Mouse (Mus musculus) liver, postnatal 0 days (tissue): ENCODE data around the gene Fam241a. TPM values are rescaled to one million over a fixed set of nuclear protein-coding genes. Genes with fewer than 3 reads are reported as not detected.

Experiments
- ATAC-seq: fragments of 200-750 bp; cut with Nextera tagmentation; 2 replicates; pipeline ENCODE4 v1.8.0; 2017; ENCODE audit warnings: mild to moderate bottlenecking, moderate library complexity
- DNase-seq: peaks from one replicate; pipeline ENCODE4 v3.0.0-alpha.2; 2016
- H3K27ac ChIP-seq: fragments of 300-500 bp; sonication (generic); 2 replicates; pipeline ENCODE4 v1.5.1; 2014; ENCODE audit warnings: antibody characterized with exemption, moderate library complexity, mild to moderate bottlenecking, low read depth
- H3K27me3 ChIP-seq: fragments of 300-500 bp; sonication (generic); 2 replicates; pipeline ENCODE4 v1.6.1; 2014; ENCODE audit warnings: low read length, control low read depth, mixed read lengths; ENCODE audit not compliant: insufficient read depth
- H3K36me3 ChIP-seq: fragments of 300-500 bp; sonication (generic); replicated peaks from 2 replicates; pipeline ENCODE4 v1.6.1; 2014; ENCODE audit warnings: mild to moderate bottlenecking, control low read depth, low read length, moderate library complexity, mixed read lengths; ENCODE audit not compliant: insufficient read depth
- H3K4me1 ChIP-seq: fragments of 300-500 bp; sonication (generic); 2 replicates; pipeline ENCODE4 v1.6.1; 2014; ENCODE audit warnings: antibody characterized with exemption, mild to moderate bottlenecking, control low read depth; ENCODE audit not compliant: insufficient read depth
- H3K4me2 ChIP-seq: fragments of 300-500 bp; sonication (generic); 2 replicates; pipeline ENCODE4 v1.6.1; 2014; ENCODE audit warnings: low read depth, mild to moderate bottlenecking, low read length, moderate library complexity, mixed read lengths
- H3K4me3 ChIP-seq: fragments of 300-500 bp; sonication (generic); 2 replicates; pipeline ENCODE4 v1.5.1; 2014; ENCODE audit warnings: low read depth, low read length
- H3K9ac ChIP-seq: fragments of 300-500 bp; sonication (generic); replicated peaks from 2 replicates; pipeline ENCODE4 v1.6.1; 2014; ENCODE audit warnings: mild to moderate bottlenecking, moderate library complexity
- H3K9me3 ChIP-seq: fragments of 300-500 bp; sonication (generic); 2 replicates; pipeline ENCODE4 v1.6.1; 2016; ENCODE audit warnings: mild to moderate bottlenecking, control low read depth, low read length, mixed read lengths
- CTCF ChIP-seq: sonication (generic); IDR thresholded peaks from 2 replicates; pipeline ENCODE4 v1.5.1; 2016; ENCODE audit warnings: antibody characterized with exemption, low read depth
- EP300 ChIP-seq: IDR thresholded peaks from 2 replicates; pipeline ENCODE4 v1.6.1; 2016; ENCODE audit warnings: antibody characterized with exemption, low read depth, mild to moderate bottlenecking
- WGBS: fragments of 180-500 bp; shearing (Covaris S2); extraction: QIAGEN DNeasy Blood & Tissue Kit; methylation state at CpG from one replicate; pipeline ENCODE4 v1.1.7; 2014; ENCODE audit not compliant: insufficient replicate concordance; 5-methylcytosine and 5-hydroxymethylcytosine counted together
- polyA plus RNA-seq: library from polyadenylated mRNA; unstranded; fragments of >200 nt; fragmentation: Nextera tagmentation; extraction: Ambion mirVana; gene quantifications from 2 replicates; pipeline ENCODE4 v1.2.1, GENCODE M21; 2015

Gene Fam241a
- polyA plus RNA-seq, 1 experiment from 2014 or later, result 25.5 TPM

DNA sequence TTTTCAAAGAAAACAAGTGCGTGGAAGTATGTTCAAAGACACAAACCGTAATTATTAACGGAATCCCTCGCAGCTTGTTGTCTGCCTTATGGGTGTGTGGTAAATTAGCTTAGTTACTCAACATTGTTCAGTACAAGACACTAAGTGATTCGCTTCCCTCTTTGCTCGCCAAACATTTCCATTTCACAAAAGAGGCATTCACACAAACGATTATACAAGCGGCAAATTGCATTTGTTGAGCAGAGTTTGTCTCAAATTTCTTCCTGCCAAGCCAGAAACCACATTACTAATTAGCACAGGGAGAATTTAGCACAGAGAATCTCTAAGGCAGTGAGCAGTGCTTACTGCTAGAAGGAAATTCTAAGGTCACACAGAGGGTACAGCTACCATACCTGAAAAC, 54.2 kb downstream of the Fam241a start:
- ATAC-seq (no peak), DNase-seq (no peak)
- Histone ChIP-seq H3K27me3 (no peaks in the 10 kb centered on the region), H3K4me3 (no peak overlapping the region), H3K4me1 (peaks cover 22% of the 10 kb centered on the region), H3K4me2 (no peak overlapping the region), H3K9ac (no peak overlapping the region), H3K36me3 (no peaks in the 10 kb centered on the region), H3K27ac (no peak overlapping the region), H3K9me3 (no peaks in the 10 kb centered on the region)
- WGBS, result 86% methylated on average over 8 of the region's 8 CpGs
- no peak for TF ChIP-seq EP300
- TF ChIP-seq CTCF, result no peak

DNA sequence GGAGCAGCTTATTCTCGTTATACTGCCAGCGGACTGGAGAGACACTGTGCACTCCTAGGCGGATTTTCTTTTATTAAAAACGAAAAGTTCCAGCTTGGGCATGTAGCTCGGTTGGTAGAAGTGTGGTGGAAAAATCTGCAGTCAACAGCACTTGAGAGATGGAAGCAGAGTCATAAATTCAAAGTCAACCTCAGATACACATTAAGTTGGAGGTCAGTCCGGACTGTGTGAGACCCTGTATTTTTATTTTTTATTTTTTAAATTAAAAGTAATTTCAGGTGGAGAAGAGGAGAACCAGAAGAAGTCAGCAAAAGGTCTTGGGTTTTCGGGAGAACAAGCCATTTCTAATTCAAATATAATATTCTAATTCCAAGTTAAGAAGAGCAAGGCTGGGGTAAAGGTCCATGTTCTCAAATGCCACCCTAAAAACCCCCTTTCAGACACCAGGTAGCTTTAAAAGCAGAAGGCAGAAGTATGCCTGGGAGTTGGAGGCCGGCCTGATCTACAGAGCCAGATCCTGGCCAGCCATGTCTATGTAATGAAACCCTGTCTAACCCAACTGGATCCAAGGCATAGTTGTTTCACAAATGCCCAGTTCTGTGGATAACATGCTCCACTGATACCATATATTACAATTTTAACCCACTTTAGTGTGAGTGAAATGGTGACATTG, 58.0 kb downstream of the Fam241a start:
- peak overlapping the region; percentile 78 for H3K4me3 ChIP-seq
- H3K4me1 ChIP-seq, result peaks cover 21% of the 10 kb centered on the region
- WGBS, result 26% methylated on average over 8 of the region's 8 CpGs
- TF ChIP-seq EP300 (no peak), CTCF (no peak)
- H3K9me3 ChIP-seq, result no peaks in the 10 kb centered on the region
- peak overlapping the region; percentile 76 for H3K9ac ChIP-seq
- 0 out of 2 replicates have a peak, but pooled peaks cover 2% of the 10 kb centered on the region for H3K36me3 ChIP-seq
- no peak for DNase-seq
- 0 out of 2 replicates have a peak, but pooled peaks have one; percentile 0 for ATAC-seq
- peak overlapping the region; percentile 86 for H3K4me2 ChIP-seq
- H3K27ac ChIP-seq, result peak overlapping the region; percentile 86
- H3K27me3 ChIP-seq, result no peaks in the 10 kb centered on the region

DNA sequence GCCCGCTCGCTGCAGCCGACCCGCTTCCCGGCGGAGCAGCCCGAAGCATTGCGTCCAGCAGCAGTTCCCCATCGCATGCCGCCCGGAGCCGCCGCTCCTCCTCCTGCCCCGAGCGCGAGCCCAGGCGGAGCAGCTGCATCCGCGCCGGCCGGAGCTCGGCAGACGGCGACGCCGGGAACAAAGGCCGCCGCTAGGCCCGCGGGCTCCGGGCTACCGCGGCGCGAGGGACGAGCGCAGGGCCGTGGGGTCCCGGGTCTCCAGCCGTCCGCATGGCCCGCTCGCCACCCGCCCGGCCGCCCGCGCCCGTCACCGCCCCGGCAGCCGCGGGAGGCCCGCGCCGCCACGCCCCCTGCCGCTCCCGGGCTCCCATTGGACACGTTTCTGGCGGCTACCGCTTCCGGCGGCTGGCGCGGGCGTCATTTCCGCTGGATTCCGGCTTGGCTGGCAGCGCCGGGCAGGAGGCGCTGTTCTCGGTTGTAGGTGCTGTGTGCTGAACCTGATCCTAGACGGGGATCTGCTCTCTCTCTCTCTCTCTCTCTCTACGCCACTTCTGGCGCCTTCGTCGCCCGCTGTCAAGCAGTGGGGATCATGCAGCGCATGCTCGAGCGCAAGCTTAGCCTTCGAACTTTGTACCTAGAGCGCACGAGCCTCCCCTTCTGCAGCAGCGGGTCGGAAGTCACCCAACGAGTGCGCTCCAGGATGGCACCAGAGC, 58.8 kb downstream of the Fam241a start, which contains the start of gene Ap1ar:
Ap1ar (minus strand) TSS at position 370 of the 712 bp plus-strand sequence.
- Histone ChIP-seq H3K27me3 (no peaks in the 10 kb centered on the region), H3K4me2 (peak within 1 kb of the TSS; percentile 86), H3K4me3 (peak within 1 kb of the TSS; percentile 78), H3K4me1 (peaks cover 20% of the 10 kb centered on the region), H3K36me3 (0 out of 2 replicates have a peak, but pooled peaks cover 7% of the 10 kb centered on the region), H3K27ac (peak within 1 kb of the TSS; percentile 86), H3K9me3 (no peaks in the 10 kb centered on the region), H3K9ac (peak within 1 kb of the TSS; percentile 76)
- peak; percentile 97 for DNase-seq
- peak; percentile 97 for ATAC-seq
- TF ChIP-seq EP300 (no peak; the same call in 1 of the 2 replicates), CTCF (peak; percentile 91)
- under 1% methylated on average over 65 of the region's 89 CpGs for WGBS

DNA sequence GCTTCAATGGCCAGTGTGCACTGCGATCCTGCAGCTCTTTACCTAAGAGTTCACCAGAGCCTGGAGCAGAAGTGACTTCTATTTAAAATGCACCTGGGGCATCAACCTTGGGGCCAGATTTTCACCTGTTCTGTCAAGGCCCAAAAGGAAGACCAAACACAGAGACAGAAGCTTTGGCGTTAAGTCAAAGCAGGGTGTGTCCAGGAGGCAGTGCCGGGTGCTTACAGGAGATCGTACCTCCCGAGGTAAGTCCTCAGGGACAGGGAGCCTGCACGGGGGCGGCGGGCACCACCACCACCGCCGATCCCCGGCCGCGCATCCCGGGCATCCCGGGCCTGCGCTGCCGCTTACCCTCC, 59.3 kb downstream of the Fam241a start:
- Histone ChIP-seq H3K27ac (peak overlapping the region; percentile 86), H3K27me3 (no peaks in the 10 kb centered on the region), H3K9ac (peak overlapping the region; percentile 76), H3K4me1 (peaks cover 20% of the 10 kb centered on the region), H3K4me2 (peak overlapping the region; percentile 86), H3K36me3 (0 out of 2 replicates have a peak, but pooled peaks cover 10% of the 10 kb centered on the region), H3K9me3 (no peaks in the 10 kb centered on the region), H3K4me3 (peak overlapping the region; percentile 78)
- no peak for TF ChIP-seq CTCF
- TF ChIP-seq EP300, result no peak
- peak; percentile 22 for ATAC-seq
- WGBS, result under 1% methylated on average over 17 of the region's 17 CpGs
- DNase-seq, result no peak

DNA sequence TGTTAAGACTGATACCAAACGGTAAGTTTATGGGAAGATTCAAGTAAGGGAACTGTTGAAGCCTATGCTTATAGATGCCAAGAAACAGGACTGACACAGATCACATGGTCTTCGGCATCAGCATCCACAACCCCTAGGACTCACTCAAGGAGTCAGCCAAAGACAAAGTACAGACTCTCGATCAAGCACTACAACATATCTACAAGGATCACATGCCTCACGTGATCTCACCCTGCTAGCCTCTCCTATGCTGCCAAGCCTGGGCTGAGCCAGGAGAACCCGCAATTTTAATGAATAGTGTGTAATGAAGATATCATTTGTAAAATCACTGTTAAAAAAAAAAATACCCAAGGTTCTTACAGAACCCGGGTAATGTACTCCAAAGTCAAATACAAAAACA, 60.5 kb downstream of the Fam241a start:
- Histone ChIP-seq H3K4me1 (peaks cover 20% of the 10 kb centered on the region), H3K4me2 (peak overlapping the region; percentile 86; the same call in 1 of the 2 replicates), H3K9ac (no peak overlapping the region), H3K36me3 (0 out of 2 replicates have a peak, but pooled peaks cover 11% of the 10 kb centered on the region), H3K9me3 (no peaks in the 10 kb centered on the region), H3K27me3 (no peaks in the 10 kb centered on the region), H3K27ac (no peak overlapping the region), H3K4me3 (no peak overlapping the region)
- no peak for ATAC-seq
- no peak for TF ChIP-seq CTCF
- TF ChIP-seq EP300, result no peak
- 55% methylated on average over 6 of the region's 6 CpGs for WGBS
- no peak for DNase-seq

DNA sequence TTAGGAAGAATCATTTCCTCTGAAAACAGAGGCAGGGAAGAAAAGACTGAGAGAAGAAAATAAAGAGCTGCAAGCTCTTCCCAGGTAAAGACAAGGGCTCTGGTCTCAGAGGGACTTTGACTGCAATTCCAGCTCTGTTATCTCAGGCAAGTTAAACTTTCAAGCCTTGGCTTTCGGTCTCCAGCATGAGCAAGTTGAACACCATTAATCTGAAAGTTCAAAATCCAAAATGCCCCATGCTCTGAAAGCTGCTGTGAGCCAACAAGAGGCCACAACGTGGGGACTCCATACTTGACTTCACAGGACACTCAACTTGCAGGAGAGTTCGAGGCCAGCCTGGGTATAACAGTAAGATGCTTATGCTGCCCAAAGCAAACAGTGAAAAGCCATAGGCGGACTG, 62.1 kb downstream of the Fam241a start:
- no peak for ATAC-seq
- Histone ChIP-seq H3K27me3 (no peaks in the 10 kb centered on the region), H3K4me1 (peaks cover 14% of the 10 kb centered on the region), H3K4me3 (no peak overlapping the region), H3K27ac (no peak overlapping the region), H3K36me3 (0 out of 2 replicates have a peak, but pooled peaks cover 11% of the 10 kb centered on the region), H3K9me3 (no peaks in the 10 kb centered on the region), H3K4me2 (no peak overlapping the region), H3K9ac (no peak overlapping the region)
- WGBS, result 75% methylated on average over 4 of the region's 4 CpGs
- TF ChIP-seq EP300, result no peak
- no peak for TF ChIP-seq CTCF
- no peak for DNase-seq
